Mouse (Mus musculus) frontal cortex, adult (tissue): Measurements from ENCODE around the gene Zfp626.
"Not testable (repeated sequence)": the region's sequence is repeated elsewhere in the genome, so short reads cannot be mapped to it uniquely, and the experiment has no call there.

Experiments used
- ATAC-seq: cut with Nextera tagmentation; 2 replicates; pipeline ENCODE4 v1.9.2; 2017; ENCODE audit warnings: mild to moderate bottlenecking, moderate library complexity, mixed read lengths; ENCODE audit not compliant: low TSS enrichment

The Zfp626 gene

GRCm38 (mm10) chr7:27860396-27861235 lies 53.6 kb downstream of the Zfp626 start:
- peak; percentile 85 for ATAC-seq

DNA sequence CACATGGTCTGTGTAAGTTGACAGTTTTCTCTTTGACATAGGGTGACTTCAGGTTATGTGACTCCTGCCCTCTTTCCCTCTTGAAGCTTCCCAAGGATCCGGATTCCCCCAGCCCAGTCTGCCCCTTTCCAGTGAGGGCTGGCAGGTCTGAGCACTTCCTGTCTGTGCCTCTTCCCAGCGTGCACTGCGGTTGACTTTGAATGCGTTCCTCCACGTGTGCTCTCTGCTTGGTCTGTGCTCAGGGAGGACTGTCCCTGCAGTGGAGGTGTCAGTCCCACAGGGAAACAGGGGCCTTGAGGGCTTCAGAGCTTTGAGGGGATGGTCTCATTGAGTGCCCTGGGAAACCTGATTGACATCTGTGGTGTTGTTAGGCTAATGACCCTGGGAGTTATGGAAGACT lies 55.6 kb downstream of the Zfp626 start:
- ATAC-seq = not testable (repeated sequence)
